Mouse (Mus musculus): ENCODE measurements around the gene Impg2. TPM values are rescaled to one million over a fixed set of nuclear protein-coding genes. Genes with fewer than 3 reads are reported as not detected.

Impg2 gene
- total RNA-seq (2014; fragmentation: Nextera tagmentation) = 0.15 and 0.32 TPM in 2 replicates
- 0.09 TPM in 1 of 2 replicates, not detected in the other for total RNA-seq (2017)

GRCm38 (mm10) chr16:56204051-56204450 is at the start of gene Impg2:
TSS of gene Impg2 (plus strand) at chr16:56204313.
- no peak for ATAC-seq (replicated peaks; ENCODE audit: poor library complexity, severe bottlenecking)

- no peak for ATAC-seq (replicated peaks; ENCODE audit: poor library complexity, severe bottlenecking)
Observed at GRCm38 (mm10) chr16:56163466-56163865, 40.6 kb upstream of the Impg2 start.

GRCm38 (mm10) chr16:56170247-56170646 is 33.9 kb upstream of the Impg2 start:
- no peak for ATAC-seq (replicated peaks; ENCODE audit: poor library complexity, severe bottlenecking)

GRCm38 (mm10) chr16:56175867-56176581 is 28.1 kb upstream of the Impg2 start:
- ATAC-seq (replicated peaks; ENCODE audit: poor library complexity, severe bottlenecking) = peak; percentile 37; the same call in 1 of the 2 replicates

GRCm38 (mm10) chr16:56186863-56187262 is 17.2 kb upstream of the Impg2 start:
- no peak for ATAC-seq (replicated peaks; ENCODE audit: poor library complexity, severe bottlenecking)

- ATAC-seq (replicated peaks; ENCODE audit: poor library complexity, severe bottlenecking) = no peak
Observed at GRCm38 (mm10) chr16:56188198-56188597, 15.9 kb upstream of the Impg2 start.

- no peak for ATAC-seq (replicated peaks; ENCODE audit: poor library complexity, severe bottlenecking)
Observed at GRCm38 (mm10) chr16:56212740-56213139, 8.6 kb downstream of the Impg2 start.

GRCm38 (mm10) chr16:56227686-56228085 is 23.6 kb downstream of the Impg2 start:
- ATAC-seq (replicated peaks; ENCODE audit: poor library complexity, severe bottlenecking) = no peak

GRCm38 (mm10) chr16:56229455-56229854 is 25.3 kb downstream of the Impg2 start:
- no peak for ATAC-seq (replicated peaks; ENCODE audit: poor library complexity, severe bottlenecking)

- ATAC-seq (replicated peaks; ENCODE audit: poor library complexity, severe bottlenecking) = peak; percentile 46; the same call in 1 of the 2 replicates
Observed at GRCm38 (mm10) chr16:56231300-56231699, 27.2 kb downstream of the Impg2 start.

GRCm38 (mm10) chr16:56232736-56233135 is 28.6 kb downstream of the Impg2 start:
- no peak for ATAC-seq (replicated peaks; ENCODE audit: poor library complexity, severe bottlenecking)

GRCm38 (mm10) chr16:56246031-56246430 is 41.9 kb downstream of the Impg2 start:
- no peak for ATAC-seq (replicated peaks; ENCODE audit: poor library complexity, severe bottlenecking)

GRCm38 (mm10) chr16:56273917-56274316 is 69.8 kb downstream of the Impg2 start:
- no peak for ATAC-seq (replicated peaks; ENCODE audit: poor library complexity, severe bottlenecking)

- ATAC-seq (replicated peaks; ENCODE audit: poor library complexity, severe bottlenecking) = no peak
Observed at GRCm38 (mm10) chr16:56279060-56279459, 74.9 kb downstream of the Impg2 start.

GRCm38 (mm10) chr16:56279752-56280151 is 75.6 kb downstream of the Impg2 start:
- no peak for ATAC-seq (replicated peaks; ENCODE audit: poor library complexity, severe bottlenecking)

- ATAC-seq (replicated peaks; ENCODE audit: poor library complexity, severe bottlenecking) = no peak
Observed at GRCm38 (mm10) chr16:56281336-56281735, 77.2 kb downstream of the Impg2 start.

- no peak for ATAC-seq (replicated peaks; ENCODE audit: poor library complexity, severe bottlenecking)
Observed at GRCm38 (mm10) chr16:56283330-56283729, 79.2 kb downstream of the Impg2 start.

- no peak for ATAC-seq (replicated peaks; ENCODE audit: poor library complexity, severe bottlenecking)
Observed at GRCm38 (mm10) chr16:56283873-56284272, 79.8 kb downstream of the Impg2 start.

- no peak for ATAC-seq (replicated peaks; ENCODE audit: poor library complexity, severe bottlenecking)
Observed at GRCm38 (mm10) chr16:56286076-56286475, 82.0 kb downstream of the Impg2 start.

GRCm38 (mm10) chr16:56286977-56287376 is 82.9 kb downstream of the Impg2 start:
- no peak for ATAC-seq (replicated peaks; ENCODE audit: poor library complexity, severe bottlenecking)

GRCm38 (mm10) chr16:56294887-56295286 is 90.8 kb downstream of the Impg2 start:
- ATAC-seq (replicated peaks; ENCODE audit: poor library complexity, severe bottlenecking) = no peak
